Mouse (Mus musculus): ENCODE data around the gene Scml4.

- TF ChIP-seq TAL1 (IDR thresholded peaks at IDR 0.05; ENCODE audit: low read length) (no peak), GATA1 (IDR thresholded peaks at IDR 0.05; ENCODE audit: low read length) (no peak)
Measured at GRCm38 (mm10) chr10:42827155-42827554, 33.0 kb upstream of the Scml4 start.

All from erythroblast, embryonic 14.5 days (primary cell).